Mouse (Mus musculus): ENCODE results near the gene 1700017B05Rik.

- TF ChIP-seq MAX (IDR thresholded peaks at IDR 0.05; ENCODE audit: low read depth) (no peak), POLR2A (IDR thresholded peaks at IDR 0.05; ENCODE audit: insufficient read length, low read depth) (no peak), MYOG (IDR thresholded peaks at IDR 0.05; ENCODE audit: control insufficient read depth in 1 of 3, insufficient read depth in 1 of 3, insufficient read length in 2 of 3, low read depth in 2 of 3) (peak; percentile 58 to 93 (median 61)), POLR2AphosphoS2 (IDR thresholded peaks at IDR 0.05; ENCODE audit: insufficient read length, low read depth) (no peak), MYOD1 (IDR thresholded peaks at IDR 0.05; ENCODE audit: control insufficient read depth in 1 of 3, insufficient read length in 2 of 3, low read depth in 2 of 3) (peak; percentile 4 to 86 (median 69)), SRF (IDR thresholded peaks at IDR 0.05; ENCODE audit: control insufficient read depth, insufficient read length, low read depth) (no peak), REST (IDR thresholded peaks at IDR 0.05; ENCODE audit: insufficient read depth, insufficient read length) (no peak), E2F4 (IDR thresholded peaks at IDR 0.05; ENCODE audit: insufficient read depth) (no peak), TCF12 (IDR thresholded peaks at IDR 0.05; ENCODE audit: insufficient read depth, poor library complexity, severe bottlenecking) (peak; percentile 72), TCF3 (IDR thresholded peaks at IDR 0.05; ENCODE audit: insufficient read length, low read depth) (peak; percentile 50), USF1 (IDR thresholded peaks at IDR 0.05; ENCODE audit: low read depth) (no peak), CEBPB (IDR thresholded peaks at IDR 0.05; ENCODE audit: insufficient read depth, poor library complexity, severe bottlenecking) (no peak)
These were observed 13.9 kb upstream of the 1700017B05Rik start for GRCm38 (mm10) chr9:57276311-57276710.
